Mouse (Mus musculus) layer of hippocampus, adult 11-12 months (tissue): ENCODE measurements around the gene Gns.

Experiments used
- DNase-seq: peaks from one replicate; pipeline ENCODE4 v3.0.0; 2022; ENCODE audit warnings: low spot score

Gns gene

GRCm38 (mm10) chr10:121403104-121403503 lies 38.2 kb downstream of the Gns start:
- no peak for DNase-seq

GRCm38 (mm10) chr10:121403946-121404345 lies 39.1 kb downstream of the Gns start:
- DNase-seq, result no peak

- DNase-seq, result no peak
Measured at GRCm38 (mm10) chr10:121409717-121410116, 44.8 kb downstream of the Gns start.

GRCm38 (mm10) chr10:121411721-121412455 lies 47.0 kb downstream of the Gns start:
- DNase-seq, result no peak

GRCm38 (mm10) chr10:121412824-121413223 lies 47.9 kb downstream of the Gns start:
- no peak for DNase-seq

- no peak for DNase-seq
Measured at GRCm38 (mm10) chr10:121414127-121414526, 49.2 kb downstream of the Gns start.

GRCm38 (mm10) chr10:121418835-121419234 lies 53.9 kb downstream of the Gns start:
- DNase-seq, result no peak

- DNase-seq, result no peak
Measured at GRCm38 (mm10) chr10:121419640-121420470, 55.0 kb downstream of the Gns start.

- no peak for DNase-seq
Measured at GRCm38 (mm10) chr10:121421023-121421422, 56.1 kb downstream of the Gns start.

GRCm38 (mm10) chr10:121421657-121422290 lies 56.9 kb downstream of the Gns start:
- no peak for DNase-seq

GRCm38 (mm10) chr10:121422294-121422693 lies 57.4 kb downstream of the Gns start:
- DNase-seq, result no peak

GRCm38 (mm10) chr10:121423541-121424349 lies 58.9 kb downstream of the Gns start:
- peak; percentile 25 for DNase-seq

GRCm38 (mm10) chr10:121424455-121424854 lies 59.6 kb downstream of the Gns start:
- DNase-seq, result no peak

GRCm38 (mm10) chr10:121425079-121425478 lies 60.2 kb downstream of the Gns start:
- no peak for DNase-seq

- no peak for DNase-seq
Measured at GRCm38 (mm10) chr10:121425506-121426025, 60.7 kb downstream of the Gns start.

- no peak for DNase-seq
Measured at GRCm38 (mm10) chr10:121426458-121427070, 61.7 kb downstream of the Gns start.

- no peak for DNase-seq
Measured at GRCm38 (mm10) chr10:121427136-121427535, 62.2 kb downstream of the Gns start.

GRCm38 (mm10) chr10:121428011-121428711 lies 63.3 kb downstream of the Gns start:
- no peak for DNase-seq

- DNase-seq, result no peak
Measured at GRCm38 (mm10) chr10:121429089-121429488, 64.2 kb downstream of the Gns start.

- DNase-seq, result no peak
Measured at GRCm38 (mm10) chr10:121429581-121429980, 64.7 kb downstream of the Gns start.
